Mouse (Mus musculus) lung, adult 2 months (tissue): ENCODE results near the gene Amer2.

ENCODE experiments used
- CTCF ChIP-seq: fragments of 200-500 bp; IDR thresholded peaks from 2 replicates; pipeline ENCODE4 v1.5.1; 2011; ENCODE audit warnings: mild to moderate bottlenecking, low read length, control low read depth; ENCODE audit not compliant: insufficient read depth
- POLR2A ChIP-seq: fragments of 200-500 bp; IDR thresholded peaks from 2 replicates; pipeline ENCODE4 v1.6.1; 2011; ENCODE audit warnings: low read depth, mild to moderate bottlenecking, control low read depth, low read length, borderline replicate concordance; ENCODE audit errors: extremely low read depth

GRCm38 (mm10) chr14:60383816-60384215 lies 10.8 kb downstream of the Amer2 start:
- TF ChIP-seq CTCF (no peak), POLR2A (no peak)
